Mouse (Mus musculus) ES-Bruce4 (cell line): Measurements from ENCODE around the gene Rnf225. TPM values are rescaled to one million over a fixed set of nuclear protein-coding genes. Genes with fewer than 3 reads are reported as not detected.

ENCODE experiments used
- H3K27ac ChIP-seq: 2 replicates; pipeline ENCODE4 v1.5.1; 2012; ENCODE audit warnings: low read length, inconsistent platforms; ENCODE audit not compliant: insufficient read depth
- H3K27me3 ChIP-seq: 2 replicates; pipeline ENCODE4 v1.6.1; 2012; ENCODE audit warnings: mild to moderate bottlenecking, low read length, inconsistent platforms; ENCODE audit not compliant: control insufficient read depth, poor library complexity, insufficient read depth, severe bottlenecking
- H3K36me3 ChIP-seq: 2 replicates; pipeline ENCODE4 v1.6.1; 2012; ENCODE audit warnings: inconsistent platforms, mild to moderate bottlenecking, low read length, moderate library complexity; ENCODE audit not compliant: control insufficient read depth, poor library complexity, insufficient read depth, severe bottlenecking
- H3K4me1 ChIP-seq: one replicate; pipeline ENCODE4 v1.8.1; 2011; ENCODE audit warnings: low read length; ENCODE audit not compliant: control insufficient read depth, insufficient read depth
- H3K4me3 ChIP-seq: 2 replicates; pipeline ENCODE4 v1.5.1; 2011; ENCODE audit warnings: low read depth, mild to moderate bottlenecking, low read length
- H3K9ac ChIP-seq: 2 replicates; pipeline ENCODE4 v1.6.1; 2012; ENCODE audit warnings: low read depth, mild to moderate bottlenecking, inconsistent platforms; ENCODE audit not compliant: poor library complexity, severe bottlenecking
- H3K9me3 ChIP-seq: replicated peaks from 2 replicates; pipeline ENCODE4 v1.6.1; 2012; ENCODE audit warnings: mild to moderate bottlenecking, low read length, inconsistent platforms; ENCODE audit not compliant: control insufficient read depth, poor library complexity, insufficient read depth, severe bottlenecking
- CTCF ChIP-seq: IDR thresholded peaks from one replicate; pipeline ENCODE4 v1.8.1; 2011; ENCODE audit warnings: low read depth, low read length
- EP300 ChIP-seq: IDR thresholded peaks from 2 replicates; pipeline ENCODE4 v1.6.1; 2011; ENCODE audit warnings: low read depth, low read length; ENCODE audit not compliant: insufficient read depth
- POLR2A ChIP-seq: IDR thresholded peaks from one replicate; pipeline ENCODE4 v1.8.1; 2011; ENCODE audit warnings: low read length; ENCODE audit not compliant: insufficient read depth
- polyA plus RNA-seq: library from polyadenylated mRNA; stranded (reverse); fragments of >200 nt; gene quantifications from 2 replicates; pipeline ENCODE4 v1.2.4, GENCODE M21; 2011; ENCODE audit warnings: low read depth; ENCODE audit not compliant: missing spikeins, insufficient read depth, insufficient read length

The Rnf225 gene
- polyA plus RNA-seq, 1 experiment = 0.37 TPM

- H3K36me3 ChIP-seq = no peaks in the 10 kb centered on the region
- H3K9ac ChIP-seq = peak within 1 kb of the TSS; percentile 55
- peak within 1 kb of the TSS; percentile 32 for H3K27ac ChIP-seq
- H3K27me3 ChIP-seq = no peaks in the 10 kb centered on the region
- peak within 1 kb of the TSS; percentile 78 for H3K4me3 ChIP-seq
- no peaks in the 10 kb centered on the region for H3K4me1 ChIP-seq
- TF ChIP-seq POLR2A = peak; percentile 57
- TF ChIP-seq CTCF = no peak
- no peaks in the 10 kb centered on the region for H3K9me3 ChIP-seq
Measured at GRCm38 (mm10) chr7:12977682-12978389, 50.6 kb downstream of the Rnf225 start, which contains the start of gene Zfp446. Gene Zfp446 (plus strand): TSS chr7:12977848.

DNA sequence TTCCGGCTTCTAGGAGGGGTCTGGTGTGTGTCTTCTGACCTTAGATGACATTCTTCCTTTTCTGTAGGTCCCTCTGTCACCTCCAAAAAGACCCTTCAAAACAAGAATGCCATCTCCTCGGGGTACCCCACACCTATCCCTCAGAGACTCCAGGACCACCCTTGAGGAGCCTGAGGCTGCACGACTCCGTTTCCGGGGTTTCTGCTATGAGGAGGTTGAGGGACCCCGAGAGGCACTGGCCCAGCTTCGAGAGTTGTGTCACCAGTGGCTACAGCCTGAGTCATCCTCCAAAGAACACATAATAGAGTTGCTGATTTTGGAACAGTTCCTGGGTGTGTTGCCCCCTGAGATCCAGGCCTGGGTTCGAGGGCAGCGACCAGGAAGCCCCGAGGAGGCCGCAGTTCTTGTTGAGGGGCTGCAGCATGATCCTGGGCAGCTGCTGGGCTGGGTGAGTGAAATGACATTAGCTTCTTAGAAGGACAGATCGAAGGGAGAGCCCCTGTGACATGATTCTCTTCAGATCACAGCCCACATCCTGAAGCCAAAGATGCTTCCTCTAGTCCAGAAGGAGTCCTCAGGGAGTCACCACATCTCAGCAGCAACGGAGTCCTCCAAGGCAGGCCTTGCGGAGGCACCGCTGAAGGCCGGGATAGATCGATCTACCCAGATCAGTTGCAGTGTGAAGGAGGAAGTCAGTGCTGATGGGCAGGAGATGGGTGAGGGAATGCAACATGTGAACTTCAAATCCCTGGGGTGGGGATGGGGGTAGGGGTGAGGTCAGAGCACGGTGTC, 51.9 kb downstream of the Rnf225 start:
- H3K9ac ChIP-seq = no peak overlapping the region
- H3K4me3 ChIP-seq = no peak overlapping the region
- no peaks in the 10 kb centered on the region for H3K36me3 ChIP-seq
- no peaks in the 10 kb centered on the region for H3K27me3 ChIP-seq
- no peaks in the 10 kb centered on the region for H3K4me1 ChIP-seq
- no peaks in the 10 kb centered on the region for H3K9me3 ChIP-seq
- TF ChIP-seq POLR2A (no peak), EP300 (no peak), CTCF (no peak)
- peak overlapping the region; percentile 32; the same call in 1 of the 2 replicates for H3K27ac ChIP-seq

DNA sequence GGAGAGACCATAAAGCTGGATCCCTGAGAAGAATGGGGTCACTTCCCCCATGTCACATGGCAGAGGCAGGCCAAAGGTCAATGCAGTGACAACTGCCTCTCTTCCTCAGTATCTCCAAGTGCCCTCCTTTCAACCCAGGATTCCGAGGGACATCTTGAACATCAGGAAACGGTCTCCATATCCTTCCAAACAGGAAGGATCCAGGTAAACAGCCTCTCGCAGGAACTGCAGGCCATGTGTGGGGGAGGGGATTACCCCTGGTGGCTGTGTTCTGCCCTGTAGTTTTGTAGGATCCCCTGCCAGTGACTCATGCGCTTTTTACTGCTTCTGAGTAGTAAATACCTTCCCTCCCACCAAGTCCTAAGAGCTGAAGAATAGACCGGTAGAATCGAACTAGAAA, 52.6 kb downstream of the Rnf225 start:
- H3K27me3 ChIP-seq = no peaks in the 10 kb centered on the region
- H3K36me3 ChIP-seq = no peaks in the 10 kb centered on the region
- H3K9me3 ChIP-seq = no peaks in the 10 kb centered on the region
- no peak overlapping the region for H3K9ac ChIP-seq
- no peak overlapping the region for H3K4me3 ChIP-seq
- no peak for TF ChIP-seq CTCF
- TF ChIP-seq POLR2A = no peak
- no peak for TF ChIP-seq EP300
- no peaks in the 10 kb centered on the region for H3K4me1 ChIP-seq
- 0 out of 2 replicates have a peak overlapping the region, but pooled peaks have one; percentile 1 for H3K27ac ChIP-seq

DNA sequence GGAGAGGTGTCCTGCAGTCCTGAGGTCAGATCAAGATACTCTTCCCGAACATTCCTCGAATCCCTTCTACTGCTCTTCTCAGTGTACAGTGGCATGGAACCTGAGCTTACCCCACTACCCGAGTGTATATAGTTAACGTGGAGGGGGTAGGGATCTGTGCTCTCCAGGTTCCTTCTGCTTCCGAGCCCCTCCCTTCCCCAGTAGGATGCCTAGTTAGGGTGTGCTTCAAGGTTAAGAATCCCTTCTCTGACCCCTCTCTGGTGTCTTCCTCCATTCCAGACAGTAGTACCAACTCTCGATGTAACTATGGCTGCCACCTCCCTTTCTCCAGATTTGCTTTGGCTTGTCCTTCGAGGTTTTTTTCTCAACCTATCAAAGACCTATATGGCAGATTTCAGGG, 53.1 kb downstream of the Rnf225 start:
- 0 out of 2 replicates have a peak overlapping the region, but pooled peaks have one; percentile 1 for H3K27ac ChIP-seq
- no peak overlapping the region for H3K4me3 ChIP-seq
- H3K9ac ChIP-seq = no peak overlapping the region
- H3K27me3 ChIP-seq = no peaks in the 10 kb centered on the region
- no peaks in the 10 kb centered on the region for H3K9me3 ChIP-seq
- H3K4me1 ChIP-seq = no peaks in the 10 kb centered on the region
- H3K36me3 ChIP-seq = no peaks in the 10 kb centered on the region
- TF ChIP-seq POLR2A = no peak
- TF ChIP-seq EP300 = no peak
- TF ChIP-seq CTCF = no peak

Other genes starting within 250 kb of the Rnf225 start
- not detected in 2 replicates for gene Vmn2r55, start 242.4 kb upstream of the Rnf225 start, polyA plus RNA-seq
- gene Vmn2r56, start 192.4 kb upstream of the Rnf225 start, polyA plus RNA-seq = 0.07 TPM in 1 of 2 replicates, not detected in the other
- gene Zscan18, start 123.8 kb upstream of the Rnf225 start, polyA plus RNA-seq = 9.5 and 9.8 TPM in 2 replicates
- gene Zfp329, start 108.6 kb upstream of the Rnf225 start, polyA plus RNA-seq = 11.7 and 12.2 TPM in 2 replicates
- 29.0 and 36.1 TPM in 2 replicates for gene Zfp110, start 92.7 kb upstream of the Rnf225 start, polyA plus RNA-seq
- gene Zfp128, start 46.2 kb upstream of the Rnf225 start, polyA plus RNA-seq = 1.2 and 1.6 TPM in 2 replicates
- gene Zscan22, start 29.6 kb upstream of the Rnf225 start, polyA plus RNA-seq = 10.0 and 10.7 TPM in 2 replicates
- 1,704 and 1,789 TPM in 2 replicates for gene Rps5, start 5.1 kb upstream of the Rnf225 start, polyA plus RNA-seq
- 1.5 and 2.3 TPM in 2 replicates for gene Zfp324, start 38.4 kb downstream of the Rnf225 start, polyA plus RNA-seq
- 4.5 and 5.1 TPM in 2 replicates for gene Zfp446, start 50.4 kb downstream of the Rnf225 start, polyA plus RNA-seq
- gene Slc27a5, start 70.8 kb downstream of the Rnf225 start, polyA plus RNA-seq = 0.75 TPM in 1 of 2 replicates, not detected in the other
- gene Trim28, start 71.7 kb downstream of the Rnf225 start, polyA plus RNA-seq = 1,087 and 1,151 TPM in 2 replicates
- 14.0 and 22.7 TPM in 2 replicates for gene Zbtb45, start 82.6 kb downstream of the Rnf225 start, polyA plus RNA-seq
- 153 and 159 TPM in 2 replicates for gene Chmp2a, start 107.4 kb downstream of the Rnf225 start, polyA plus RNA-seq
- gene Ube2m, start 110.9 kb downstream of the Rnf225 start, polyA plus RNA-seq = 195 and 239 TPM in 2 replicates
- 0.90 and 0.93 TPM in 2 replicates for gene Mzf1, start 127.3 kb downstream of the Rnf225 start, polyA plus RNA-seq
- gene Vmn1r85, start 167.8 kb downstream of the Rnf225 start, polyA plus RNA-seq = 0.22 and 0.24 TPM in 2 replicates
- gene Vmn1r86, start 192.5 kb downstream of the Rnf225 start, polyA plus RNA-seq = not detected in 2 replicates
- 0.15 and 0.26 TPM in 2 replicates for gene Vmn1r87, start 212.7 kb downstream of the Rnf225 start, polyA plus RNA-seq
- gene Vmn1r88, start 232.2 kb downstream of the Rnf225 start, polyA plus RNA-seq = 0.64 and 0.78 TPM in 2 replicates